ENCODE assay signal across 20 mouse cellular contexts in genomic region chr12:73511467-73512047, GRCm38 (mm10). TPM values are rescaled to one million over a fixed set of nuclear protein-coding genes. Genes with fewer than 3 reads are reported as not detected.
A peak's percentile ranks its signal among the peaks of the same experiment; 100 is the strongest.
DNase-seq lines count a peak whose midpoint lies in the region; ATAC-seq and TF ChIP-seq lines count a peak whose summit lies in the region.
"Had no signal": no experiment of that assay in that cellular context is flagged by ENCODE, and none has a peak within 500 bp of the region (broad histone marks: within the 10 kb centered on the region; RNA-seq: fewer than 3 reads in every experiment).

No protein-coding gene starts in this region.

- ATAC-seq in embryonic facial prominence, embryonic 12.5 days (ENCODE audit: insufficient number of reproducible peaks, insufficient read depth, low FRiP score, low TSS enrichment), result no peak
- peak; percentile 75 for ATAC-seq in limb, embryonic 11.5 days (ENCODE audit: insufficient number of reproducible peaks, low FRiP score, low TSS enrichment, low read depth)
- no peak for ATAC-seq in limb, embryonic 15.5 days (ENCODE audit: insufficient number of reproducible peaks, low FRiP score, low TSS enrichment, low read depth)
- ATAC-seq in megakaryocyte-erythroid progenitor cell, adult 5-6 weeks (replicated peaks; ENCODE audit: low FRiP score, low TSS enrichment, poor library complexity, severe bottlenecking), result no peak
- ATAC-seq: forebrain, embryonic 16.5 days had no signal

- H3K9ac ChIP-seq in embryonic facial prominence, embryonic 12.5 days, result no peak overlapping the region
- no peak overlapping the region for H3K9ac ChIP-seq in limb, embryonic 11.5 days (ENCODE audit: low read length)
- no peak overlapping the region for H3K9ac ChIP-seq in limb, embryonic 15.5 days
- H3K9ac ChIP-seq: forebrain, embryonic 12.5 days; heart, embryonic 15.5 days; hindbrain, embryonic 13.5 days had no signal

- DNase-seq in NIH3T3 (ENCODE audit: low read depth), result peak; percentile 46
- peak; percentile 54 for DNase-seq in limb, embryonic 11.5 days (ENCODE audit: low spot score)
- DNase-seq in lung, adult 2 months, result no peak
- DNase-seq: adrenal gland, adult 8-10 months; cerebellum, adult 11 months; cerebellum, adult 9-10 months; cerebellum, postnatal 36 days; gastrocnemius, postnatal 10 days; heart, adult 18-20 months; heart, postnatal 14 days had no signal

- peak overlapping the region; percentile 59 for H3K27ac ChIP-seq in embryonic facial prominence, embryonic 12.5 days
- H3K27ac ChIP-seq in limb, embryonic 11.5 days (replicated peaks; ENCODE audit: low read depth, low read length), result peak overlapping the region; percentile 61
- H3K27ac ChIP-seq in limb, embryonic 15.5 days, result peak overlapping the region; percentile 59
- H3K27ac ChIP-seq: forebrain, embryonic 12.5 days; heart, embryonic 10.5 days; heart, embryonic 15.5 days; hindbrain, embryonic 13.5 days had no signal

- H3K4me1 ChIP-seq in embryonic facial prominence, embryonic 12.5 days, result peaks cover 45% of the 10 kb centered on the region
- H3K4me1 ChIP-seq in limb, embryonic 11.5 days (ENCODE audit: control insufficient read depth, insufficient read depth, low read length), result peaks cover 24% of the 10 kb centered on the region
- peaks cover 35% of the 10 kb centered on the region for H3K4me1 ChIP-seq in limb, embryonic 15.5 days
- H3K4me1 ChIP-seq in lung, adult 2 months (ENCODE audit: control insufficient read depth, insufficient read depth, low read length), result no peaks in the 10 kb centered on the region
- H3K4me1 ChIP-seq: forebrain, embryonic 12.5 days; heart, embryonic 15.5 days; hindbrain, embryonic 13.5 days had no signal

- 47% methylated on average over 16 of the region's 16 CpGs for WGBS in embryonic facial prominence, embryonic 12.5 days
- WGBS in limb, embryonic 11.5 days, result 29% methylated on average over 16 of the region's 16 CpGs
- 32% methylated on average over 16 of the region's 16 CpGs for WGBS in limb, embryonic 15.5 days
- 89% methylated on average over 16 of the region's 16 CpGs for WGBS in lung, adult 2 months

- H3K27me3 ChIP-seq in embryonic facial prominence, embryonic 12.5 days, result no peaks in the 10 kb centered on the region
- H3K27me3 ChIP-seq in limb, embryonic 11.5 days (ENCODE audit: control insufficient read depth, insufficient read depth, low read length), result no peaks in the 10 kb centered on the region
- peaks cover 27% of the 10 kb centered on the region; the same call in 1 of the 2 replicates for H3K27me3 ChIP-seq in limb, embryonic 15.5 days
- H3K27me3 ChIP-seq: CH12.LX; heart, embryonic 15.5 days; hindbrain, embryonic 13.5 days had no signal

- H3K4me2 ChIP-seq in embryonic facial prominence, embryonic 12.5 days (replicated peaks), result no peak overlapping the region; the same call in 1 of the 2 replicates
- H3K4me2 ChIP-seq in limb, embryonic 11.5 days (ENCODE audit: low read depth, severe bottlenecking), result no peak overlapping the region
- H3K4me2 ChIP-seq in limb, embryonic 15.5 days, result no peak overlapping the region
- H3K4me2 ChIP-seq: forebrain, embryonic 12.5 days; heart, embryonic 15.5 days; hindbrain, embryonic 13.5 days had no signal

- H3K36me3 ChIP-seq in embryonic facial prominence, embryonic 12.5 days, result no peaks in the 10 kb centered on the region
- H3K36me3 ChIP-seq in limb, embryonic 11.5 days (ENCODE audit: control insufficient read depth, insufficient read depth, low read length), result no peaks in the 10 kb centered on the region
- no peaks in the 10 kb centered on the region for H3K36me3 ChIP-seq in limb, embryonic 15.5 days
- H3K36me3 ChIP-seq: forebrain, embryonic 12.5 days; heart, embryonic 10.5 days; heart, embryonic 15.5 days; hindbrain, embryonic 13.5 days had no signal

- no peaks in the 10 kb centered on the region for H3K9me3 ChIP-seq in embryonic facial prominence, embryonic 12.5 days
- H3K9me3 ChIP-seq in limb, embryonic 11.5 days (ENCODE audit: control insufficient read depth, low read length), result no peaks in the 10 kb centered on the region
- H3K9me3 ChIP-seq in limb, embryonic 15.5 days, result no peaks in the 10 kb centered on the region
- H3K9me3 ChIP-seq: forebrain, embryonic 12.5 days; heart, embryonic 10.5 days; heart, embryonic 15.5 days; hindbrain, embryonic 13.5 days had no signal

- no peak for TF ChIP-seq CTCF in lung, adult 2 months (IDR thresholded peaks at IDR 0.05; ENCODE audit: insufficient read depth, low read length)

- H3K4me3 ChIP-seq in embryonic facial prominence, embryonic 12.5 days, result no peak overlapping the region
- no peak overlapping the region for H3K4me3 ChIP-seq in limb, embryonic 11.5 days (ENCODE audit: low read depth, low read length)
- no peak overlapping the region for H3K4me3 ChIP-seq in limb, embryonic 15.5 days
- no peak overlapping the region for H3K4me3 ChIP-seq in lung, adult 2 months (replicated peaks; ENCODE audit: extremely low read depth, low read depth, low read length)
- H3K4me3 ChIP-seq: forebrain, embryonic 12.5 days; heart, embryonic 10.5 days; heart, embryonic 15.5 days; hindbrain, embryonic 13.5 days had no signal

- TF ChIP-seq POLR2A in lung, adult 2 months (IDR thresholded peaks at IDR 0.05; ENCODE audit: borderline replicate concordance, extremely low read depth, low read depth, low read length), result no peak

RNA-seq across cellular contexts. Expression of gene Tmem30b, which starts 34.6 kb away (rescaled TPM):
- 15.2 and 16.0 TPM in 2 replicates for polyA plus RNA-seq in embryonic facial prominence, embryonic 12.5 days (2016; fragmentation: Nextera tagmentation; extraction: Ambion mirVana)
- polyA plus RNA-seq in limb, embryonic 11.5 days (2014; fragmentation: Nextera tagmentation; extraction: Ambion mirVana), result 22.9 and 25.0 TPM in 2 replicates
- polyA plus RNA-seq in limb, embryonic 15.5 days (2015; fragmentation: Nextera tagmentation; extraction: Ambion mirVana), result 16.8 and 19.1 TPM in 2 replicates
- 15.5 and 18.4 TPM in 2 replicates for polyA plus RNA-seq in lung, adult 2 months (2012; rRNA removed)
- not detected in 2 replicates for total RNA-seq in megakaryocyte-erythroid progenitor cell, adult 5-6 weeks (2014; fragmentation: Nextera tagmentation)
- total RNA-seq in megakaryocyte-erythroid progenitor cell, adult 5-6 weeks (2017), result not detected in 2 replicates
- total RNA-seq: CH12.LX; hematopoietic stem cell, adult 5-6 weeks had no signal
